Mouse (Mus musculus): ENCODE results near the gene Scin. TPM values are rescaled to one million over a fixed set of nuclear protein-coding genes. Genes with fewer than 3 reads are reported as not detected.

The Scin gene
- polyA plus RNA-seq, 1 experiment, result 0.14 TPM

GRCm38 (mm10) chr12:40109227-40109626 is 24.8 kb downstream of the Scin start:
- no peak overlapping the region for H3K4me3 ChIP-seq (ENCODE audit: control insufficient read depth, low read depth, low read length)
- no peak overlapping the region for H3K27ac ChIP-seq (ENCODE audit: control insufficient read depth, insufficient read depth, low read depth, low read length)
- H3K4me1 ChIP-seq (ENCODE audit: control insufficient read depth, insufficient read depth, low read length), result no peaks in the 10 kb centered on the region
- H3K27me3 ChIP-seq (ENCODE audit: control insufficient read depth, insufficient read depth, low read length), result no peaks in the 10 kb centered on the region
- no peaks in the 10 kb centered on the region for H3K36me3 ChIP-seq (ENCODE audit: control insufficient read depth, insufficient read depth, low read length)
- TF ChIP-seq CTCF (IDR thresholded peaks at IDR 0.05; ENCODE audit: control insufficient read depth, insufficient read depth, insufficient replicate concordance, low read depth, low read length), result no peak

- H3K27me3 ChIP-seq (ENCODE audit: control insufficient read depth, insufficient read depth, low read length), result no peaks in the 10 kb centered on the region
- H3K36me3 ChIP-seq (ENCODE audit: control insufficient read depth, insufficient read depth, low read length), result no peaks in the 10 kb centered on the region
- H3K27ac ChIP-seq (ENCODE audit: control insufficient read depth, insufficient read depth, low read depth, low read length), result no peak overlapping the region
- TF ChIP-seq POLR2A (IDR thresholded peaks at IDR 0.05; ENCODE audit: control insufficient read depth, low read depth, low read length) (no peak), CTCF (IDR thresholded peaks at IDR 0.05; ENCODE audit: control insufficient read depth, insufficient read depth, insufficient replicate concordance, low read depth, low read length) (no peak)
- no peak overlapping the region for H3K4me3 ChIP-seq (ENCODE audit: control insufficient read depth, low read depth, low read length)
- no peaks in the 10 kb centered on the region for H3K4me1 ChIP-seq (ENCODE audit: control insufficient read depth, insufficient read depth, low read length)
These were observed 25.9 kb downstream of the Scin start for GRCm38 (mm10) chr12:40108143-40108542.

- H3K27ac ChIP-seq (ENCODE audit: control insufficient read depth, insufficient read depth, low read depth, low read length), result no peak overlapping the region
- H3K27me3 ChIP-seq (ENCODE audit: control insufficient read depth, insufficient read depth, low read length), result no peaks in the 10 kb centered on the region
- no peaks in the 10 kb centered on the region for H3K4me1 ChIP-seq (ENCODE audit: control insufficient read depth, insufficient read depth, low read length)
- TF ChIP-seq POLR2A (IDR thresholded peaks at IDR 0.05; ENCODE audit: control insufficient read depth, low read depth, low read length), result no peak
- TF ChIP-seq CTCF (IDR thresholded peaks at IDR 0.05; ENCODE audit: control insufficient read depth, insufficient read depth, insufficient replicate concordance, low read depth, low read length), result no peak
- no peak overlapping the region for H3K4me3 ChIP-seq (ENCODE audit: control insufficient read depth, low read depth, low read length)
- no peaks in the 10 kb centered on the region for H3K36me3 ChIP-seq (ENCODE audit: control insufficient read depth, insufficient read depth, low read length)
These were observed 27.2 kb downstream of the Scin start for GRCm38 (mm10) chr12:40106874-40107273.

- no peaks in the 10 kb centered on the region for H3K36me3 ChIP-seq (ENCODE audit: control insufficient read depth, insufficient read depth, low read length)
- no peaks in the 10 kb centered on the region for H3K4me1 ChIP-seq (ENCODE audit: control insufficient read depth, insufficient read depth, low read length)
- no peak overlapping the region for H3K27ac ChIP-seq (ENCODE audit: control insufficient read depth, insufficient read depth, low read depth, low read length)
- TF ChIP-seq CTCF (IDR thresholded peaks at IDR 0.05; ENCODE audit: control insufficient read depth, insufficient read depth, insufficient replicate concordance, low read depth, low read length), result no peak
- TF ChIP-seq POLR2A (IDR thresholded peaks at IDR 0.05; ENCODE audit: control insufficient read depth, low read depth, low read length), result no peak
- H3K4me3 ChIP-seq (ENCODE audit: control insufficient read depth, low read depth, low read length), result no peak overlapping the region
- H3K27me3 ChIP-seq (ENCODE audit: control insufficient read depth, insufficient read depth, low read length), result no peaks in the 10 kb centered on the region
These were observed 29.3 kb downstream of the Scin start for GRCm38 (mm10) chr12:40104750-40105149.

- Histone ChIP-seq H3K4me1 (ENCODE audit: control insufficient read depth, insufficient read depth, low read length) (no peaks in the 10 kb centered on the region), H3K27me3 (ENCODE audit: control insufficient read depth, insufficient read depth, low read length) (no peaks in the 10 kb centered on the region), H3K36me3 (ENCODE audit: control insufficient read depth, insufficient read depth, low read length) (no peaks in the 10 kb centered on the region), H3K27ac (ENCODE audit: control insufficient read depth, insufficient read depth, low read depth, low read length) (no peak overlapping the region), H3K4me3 (ENCODE audit: control insufficient read depth, low read depth, low read length) (no peak overlapping the region)
- TF ChIP-seq CTCF (IDR thresholded peaks at IDR 0.05; ENCODE audit: control insufficient read depth, insufficient read depth, insufficient replicate concordance, low read depth, low read length), result no peak
- no peak for TF ChIP-seq POLR2A (IDR thresholded peaks at IDR 0.05; ENCODE audit: control insufficient read depth, low read depth, low read length)
These were observed 31.7 kb downstream of the Scin start for GRCm38 (mm10) chr12:40102359-40102758.

GRCm38 (mm10) chr12:40099407-40099806 is 34.6 kb downstream of the Scin start:
- no peaks in the 10 kb centered on the region for H3K27me3 ChIP-seq (ENCODE audit: control insufficient read depth, insufficient read depth, low read length)
- no peak overlapping the region for H3K4me3 ChIP-seq (ENCODE audit: control insufficient read depth, low read depth, low read length)
- TF ChIP-seq CTCF (IDR thresholded peaks at IDR 0.05; ENCODE audit: control insufficient read depth, insufficient read depth, insufficient replicate concordance, low read depth, low read length) (no peak), POLR2A (IDR thresholded peaks at IDR 0.05; ENCODE audit: control insufficient read depth, low read depth, low read length) (no peak)
- no peak overlapping the region for H3K27ac ChIP-seq (ENCODE audit: control insufficient read depth, insufficient read depth, low read depth, low read length)
- no peaks in the 10 kb centered on the region for H3K4me1 ChIP-seq (ENCODE audit: control insufficient read depth, insufficient read depth, low read length)
- no peaks in the 10 kb centered on the region for H3K36me3 ChIP-seq (ENCODE audit: control insufficient read depth, insufficient read depth, low read length)

- H3K36me3 ChIP-seq (ENCODE audit: control insufficient read depth, insufficient read depth, low read length), result no peaks in the 10 kb centered on the region
- no peaks in the 10 kb centered on the region for H3K27me3 ChIP-seq (ENCODE audit: control insufficient read depth, insufficient read depth, low read length)
- no peaks in the 10 kb centered on the region for H3K4me1 ChIP-seq (ENCODE audit: control insufficient read depth, insufficient read depth, low read length)
- TF ChIP-seq POLR2A (IDR thresholded peaks at IDR 0.05; ENCODE audit: control insufficient read depth, low read depth, low read length) (no peak), CTCF (IDR thresholded peaks at IDR 0.05; ENCODE audit: control insufficient read depth, insufficient read depth, insufficient replicate concordance, low read depth, low read length) (no peak)
- H3K4me3 ChIP-seq (ENCODE audit: control insufficient read depth, low read depth, low read length), result no peak overlapping the region
- no peak overlapping the region for H3K27ac ChIP-seq (ENCODE audit: control insufficient read depth, insufficient read depth, low read depth, low read length)
These were observed 36.6 kb downstream of the Scin start for GRCm38 (mm10) chr12:40097449-40097848.

GRCm38 (mm10) chr12:40097023-40097422 is 37.0 kb downstream of the Scin start:
- no peaks in the 10 kb centered on the region for H3K27me3 ChIP-seq (ENCODE audit: control insufficient read depth, insufficient read depth, low read length)
- no peaks in the 10 kb centered on the region for H3K36me3 ChIP-seq (ENCODE audit: control insufficient read depth, insufficient read depth, low read length)
- no peak overlapping the region for H3K4me3 ChIP-seq (ENCODE audit: control insufficient read depth, low read depth, low read length)
- H3K4me1 ChIP-seq (ENCODE audit: control insufficient read depth, insufficient read depth, low read length), result no peaks in the 10 kb centered on the region
- TF ChIP-seq CTCF (IDR thresholded peaks at IDR 0.05; ENCODE audit: control insufficient read depth, insufficient read depth, insufficient replicate concordance, low read depth, low read length), result no peak
- TF ChIP-seq POLR2A (IDR thresholded peaks at IDR 0.05; ENCODE audit: control insufficient read depth, low read depth, low read length), result no peak
- no peak overlapping the region for H3K27ac ChIP-seq (ENCODE audit: control insufficient read depth, insufficient read depth, low read depth, low read length)

Data from testis, adult 2 months (tissue).